Mouse (Mus musculus): ENCODE data around the gene Vmn1r223. TPM values are rescaled to one million over a fixed set of nuclear protein-coding genes. Genes with fewer than 3 reads are reported as not detected.
"Not testable (repeated sequence)": the region's sequence is repeated elsewhere in the genome, so short reads cannot be mapped to it uniquely, and the experiment has no call there.

Gene Vmn1r223
- not detected in 2 replicates for polyA plus RNA-seq (2015; fragmentation: Nextera tagmentation; extraction: Ambion mirVana)

- H3K9me3 ChIP-seq; H3K27me3 ChIP-seq; H3K36me3 ChIP-seq; ATAC-seq (ENCODE audit: low FRiP score); H3K27ac ChIP-seq; H3K4me3 ChIP-seq; H3K9ac ChIP-seq; H3K4me2 ChIP-seq; H3K4me1 ChIP-seq (replicated peaks): not testable (repeated sequence)
- 90% methylated on average over 1 of the region's 1 CpGs for WGBS
Observed at GRCm38 (mm10) chr13:23246834-23247233, at the start of gene Vmn1r223. Gene Vmn1r223, plus strand, starts transcription at chr13:23247134.

- H3K4me3 ChIP-seq; H3K4me1 ChIP-seq (replicated peaks); ATAC-seq (ENCODE audit: low FRiP score); H3K27ac ChIP-seq; H3K9ac ChIP-seq; H3K4me2 ChIP-seq; H3K36me3 ChIP-seq; H3K9me3 ChIP-seq; H3K27me3 ChIP-seq: not testable (repeated sequence)
- WGBS: 70% methylated on average over 1 of the region's 1 CpGs
Observed at GRCm38 (mm10) chr13:23203885-23204284, 43.0 kb upstream of the Vmn1r223 start.

GRCm38 (mm10) chr13:23213827-23214226 is 33.1 kb upstream of the Vmn1r223 start, which contains the start of gene Vmn1r221:
Gene Vmn1r221, plus strand, starts transcription at chr13:23214127.
- not testable (repeated sequence) for H3K36me3 ChIP-seq; H3K27ac ChIP-seq; H3K9me3 ChIP-seq; H3K4me3 ChIP-seq; H3K4me2 ChIP-seq; H3K27me3 ChIP-seq; H3K4me1 ChIP-seq (replicated peaks); ATAC-seq (ENCODE audit: low FRiP score); H3K9ac ChIP-seq
- 97% methylated on average over 2 of the region's 2 CpGs for WGBS

- not testable (repeated sequence) for H3K9ac ChIP-seq; H3K4me3 ChIP-seq; H3K4me1 ChIP-seq (replicated peaks); H3K4me2 ChIP-seq; ATAC-seq (ENCODE audit: low FRiP score); H3K27me3 ChIP-seq; H3K27ac ChIP-seq; H3K36me3 ChIP-seq; H3K9me3 ChIP-seq
Observed at GRCm38 (mm10) chr13:23235847-23236246, 11.1 kb upstream of the Vmn1r223 start, which contains the start of gene Vmn1r222. Gene Vmn1r222, minus strand, starts transcription at chr13:23235947.

- no peak for ATAC-seq (ENCODE audit: low FRiP score)
- WGBS: 89% methylated on average over 2 of the region's 2 CpGs
- no peaks in the 10 kb centered on the region for H3K27me3 ChIP-seq
- H3K27ac ChIP-seq: no peak overlapping the region
- H3K9ac ChIP-seq: no peak overlapping the region
- H3K4me2 ChIP-seq: no peak overlapping the region
- H3K4me3 ChIP-seq: no peak overlapping the region
- H3K9me3 ChIP-seq: no peaks in the 10 kb centered on the region
- no peaks in the 10 kb centered on the region for H3K36me3 ChIP-seq
- no peaks in the 10 kb centered on the region for H3K4me1 ChIP-seq (replicated peaks)
Observed at GRCm38 (mm10) chr13:23258546-23259048, 11.7 kb downstream of the Vmn1r223 start.

- not testable (repeated sequence) for H3K36me3 ChIP-seq; H3K4me2 ChIP-seq; H3K27ac ChIP-seq; H3K4me3 ChIP-seq; H3K4me1 ChIP-seq (replicated peaks); H3K27me3 ChIP-seq; ATAC-seq (ENCODE audit: low FRiP score); H3K9ac ChIP-seq; H3K9me3 ChIP-seq
- 95% methylated on average over 2 of the region's 3 CpGs for WGBS
Observed at GRCm38 (mm10) chr13:23268606-23269005, 21.7 kb downstream of the Vmn1r223 start.

GRCm38 (mm10) chr13:23269127-23269526 is 22.2 kb downstream of the Vmn1r223 start:
- H3K9me3 ChIP-seq; H3K27me3 ChIP-seq; H3K4me3 ChIP-seq; H3K27ac ChIP-seq; H3K4me1 ChIP-seq (replicated peaks); H3K36me3 ChIP-seq; H3K9ac ChIP-seq; H3K4me2 ChIP-seq: not testable (repeated sequence)
- ATAC-seq (ENCODE audit: low FRiP score): peak; percentile 74
- 47% methylated on average over 4 of the region's 4 CpGs for WGBS

- H3K27me3 ChIP-seq: no peaks in the 10 kb centered on the region
- H3K4me3 ChIP-seq: peak overlapping the region; percentile 38
- peak overlapping the region; percentile 45 for H3K4me2 ChIP-seq
- no peaks in the 10 kb centered on the region for H3K36me3 ChIP-seq
- ATAC-seq (ENCODE audit: low FRiP score): peak; percentile 27; the same call in 1 of the 2 replicates
- H3K4me1 ChIP-seq (replicated peaks): no peaks in the 10 kb centered on the region; the same call in 1 of the 2 replicates
- peak overlapping the region; percentile 26; the same call in 1 of the 2 replicates for H3K9ac ChIP-seq
- WGBS: 35% methylated on average over 11 of the region's 11 CpGs
- H3K9me3 ChIP-seq: no peaks in the 10 kb centered on the region
- no peak overlapping the region for H3K27ac ChIP-seq
Observed at GRCm38 (mm10) chr13:23269681-23270080, 22.7 kb downstream of the Vmn1r223 start.

GRCm38 (mm10) chr13:23270321-23271101 is 23.6 kb downstream of the Vmn1r223 start:
- peak overlapping the region; percentile 26 for H3K9ac ChIP-seq
- WGBS: 3% methylated on average over 34 of the region's 34 CpGs
- H3K4me3 ChIP-seq: peak overlapping the region; percentile 38
- H3K4me2 ChIP-seq: peak overlapping the region; percentile 45
- H3K27me3 ChIP-seq: no peaks in the 10 kb centered on the region
- peak; percentile 94 for ATAC-seq (ENCODE audit: low FRiP score)
- no peaks in the 10 kb centered on the region for H3K9me3 ChIP-seq
- H3K27ac ChIP-seq: no peak overlapping the region
- H3K4me1 ChIP-seq (replicated peaks): no peaks in the 10 kb centered on the region; the same call in 1 of the 2 replicates
- no peaks in the 10 kb centered on the region for H3K36me3 ChIP-seq

GRCm38 (mm10) chr13:23279576-23279975 is 32.6 kb downstream of the Vmn1r223 start:
- 95% methylated on average over 4 of the region's 4 CpGs for WGBS
- H3K27me3 ChIP-seq: peaks cover 12% of the 10 kb centered on the region
- H3K9me3 ChIP-seq: 0 out of 2 replicates have a peak, but pooled peaks cover 2% of the 10 kb centered on the region
- no peak for ATAC-seq (ENCODE audit: low FRiP score)
- no peak overlapping the region for H3K4me2 ChIP-seq
- H3K36me3 ChIP-seq: no peaks in the 10 kb centered on the region
- no peak overlapping the region for H3K27ac ChIP-seq
- no peak overlapping the region for H3K4me3 ChIP-seq
- H3K4me1 ChIP-seq (replicated peaks): no peaks in the 10 kb centered on the region
- H3K9ac ChIP-seq: no peak overlapping the region

- Histone ChIP-seq H3K27me3 (peaks cover 16% of the 10 kb centered on the region), H3K36me3 (no peaks in the 10 kb centered on the region), H3K4me2 (no peak overlapping the region), H3K9ac (no peak overlapping the region), H3K4me3 (no peak overlapping the region), H3K27ac (no peak overlapping the region), H3K9me3 (0 out of 2 replicates have a peak, but pooled peaks cover 2% of the 10 kb centered on the region), H3K4me1 (replicated peaks) (no peaks in the 10 kb centered on the region)
- WGBS: 90% methylated on average over 3 of the region's 3 CpGs
- no peak for ATAC-seq (ENCODE audit: low FRiP score)
Observed at GRCm38 (mm10) chr13:23279992-23280391, 33.1 kb downstream of the Vmn1r223 start.

GRCm38 (mm10) chr13:23285191-23285920 is 38.4 kb downstream of the Vmn1r223 start:
- Histone ChIP-seq H3K4me2 (peak overlapping the region; percentile 71), H3K27ac (no peak overlapping the region), H3K9me3 (no peaks in the 10 kb centered on the region), H3K4me1 (replicated peaks) (peaks cover 16% of the 10 kb centered on the region), H3K4me3 (peak overlapping the region; percentile 43), H3K27me3 (peaks cover 61% of the 10 kb centered on the region), H3K36me3 (no peaks in the 10 kb centered on the region), H3K9ac (peak overlapping the region; percentile 59)
- peak; percentile 73 for ATAC-seq (ENCODE audit: low FRiP score)
- 2% methylated on average over 22 of the region's 22 CpGs for WGBS

Data from hindbrain, embryonic 13.5 days (tissue).